8 mouse cellular contexts compared by ENCODE assay signal in the genomic region with DNA sequence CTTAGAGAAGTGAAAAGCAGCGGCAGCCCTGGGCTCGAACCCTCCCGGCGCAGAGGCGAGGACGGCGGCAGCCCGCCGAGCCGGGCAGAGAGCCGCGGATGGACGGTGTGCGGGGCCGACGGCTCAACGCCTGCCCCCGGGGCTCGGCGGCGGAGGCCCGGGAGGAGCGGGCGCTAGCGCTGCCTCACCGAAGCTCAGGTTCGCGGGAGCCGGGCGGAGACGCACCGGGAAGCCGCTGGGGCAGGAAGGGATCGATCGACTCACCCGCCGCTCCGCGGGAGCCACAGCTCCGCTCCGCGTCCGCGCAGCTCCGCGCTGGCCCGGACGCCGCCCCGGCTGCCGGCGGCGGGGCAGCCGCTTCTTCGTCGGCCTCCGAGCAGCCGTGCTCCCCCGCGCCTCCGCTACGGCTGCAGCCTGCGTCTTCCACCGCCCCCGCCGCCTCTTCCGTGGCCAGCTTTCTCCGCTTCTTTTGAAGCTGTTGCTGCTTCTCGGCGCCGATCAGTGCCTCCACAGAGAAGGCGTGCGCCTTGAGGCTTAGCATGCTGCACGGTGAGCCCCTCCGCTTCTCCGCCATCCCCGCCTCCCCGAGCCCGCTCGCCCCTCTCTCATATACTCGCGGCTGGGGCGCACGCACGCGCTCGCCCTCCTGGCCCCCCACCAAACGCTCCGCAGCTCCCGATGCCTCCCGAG. TPM values are rescaled to one million over a fixed set of nuclear protein-coding genes. Genes with fewer than 3 reads are reported as not detected.
A peak's percentile ranks its signal among the peaks of the same experiment; 100 is the strongest.
DNase-seq lines count a peak whose midpoint lies in the region; ATAC-seq lines count a peak whose summit lies in the region.

No protein-coding gene starts in this region.

- no peaks in the 10 kb centered on the region for H3K36me3 ChIP-seq in limb, embryonic 11.5 days (ENCODE audit: control insufficient read depth, insufficient read depth, low read length)
- H3K36me3 ChIP-seq in neural tube, embryonic 13.5 days: no peaks in the 10 kb centered on the region

- H3K4me3 ChIP-seq in limb, embryonic 11.5 days (ENCODE audit: low read depth, low read length): peak overlapping the region; percentile 92
- H3K4me3 ChIP-seq in neural tube, embryonic 13.5 days: peak overlapping the region; percentile 41

- peaks cover 22% of the 10 kb centered on the region for H3K27me3 ChIP-seq in limb, embryonic 11.5 days (ENCODE audit: control insufficient read depth, insufficient read depth, low read length)
- peaks cover 84% of the 10 kb centered on the region for H3K27me3 ChIP-seq in neural tube, embryonic 13.5 days

- peak; percentile 15; the same call in 1 of the 2 replicates for ATAC-seq in limb, embryonic 11.5 days (ENCODE audit: insufficient number of reproducible peaks, low FRiP score, low TSS enrichment, low read depth)
- peak; percentile 54 for ATAC-seq in neural tube, embryonic 13.5 days (ENCODE audit: low read depth)

- no peaks in the 10 kb centered on the region for H3K9me3 ChIP-seq in limb, embryonic 11.5 days (ENCODE audit: control insufficient read depth, low read length)
- no peaks in the 10 kb centered on the region for H3K9me3 ChIP-seq in neural tube, embryonic 13.5 days

- DNase-seq in cerebellum, postnatal 10 days: peak; percentile 36 to 54
- no peak for DNase-seq in cerebellum, adult 8-10 months
- DNase-seq in right cerebral cortex, postnatal 25 days: peak; percentile 47
- DNase-seq in right cerebral cortex, postnatal 14 days: no peak
- peak; percentile 40 to 57 for DNase-seq in gastrocnemius, postnatal 4 days (ENCODE audit: low spot score in 2 of 2)
- no peak for DNase-seq in limb, embryonic 11.5 days (ENCODE audit: low spot score)
- no peak for DNase-seq in thymus, postnatal 14 days

- peak overlapping the region; percentile 73 for H3K4me2 ChIP-seq in limb, embryonic 11.5 days (ENCODE audit: low read depth, severe bottlenecking)
- peak overlapping the region; percentile 60 for H3K4me2 ChIP-seq in neural tube, embryonic 13.5 days

- WGBS in limb, embryonic 11.5 days: under 1% methylated on average over 79 of the region's 91 CpGs
- WGBS in neural tube, embryonic 13.5 days: under 1% methylated on average over 91 of the region's 91 CpGs

- H3K4me1 ChIP-seq in limb, embryonic 11.5 days (ENCODE audit: control insufficient read depth, insufficient read depth, low read length): peaks cover 15% of the 10 kb centered on the region
- H3K4me1 ChIP-seq in neural tube, embryonic 13.5 days (replicated peaks): peaks cover 24% of the 10 kb centered on the region

- peak overlapping the region; percentile 99 for H3K9ac ChIP-seq in limb, embryonic 11.5 days (ENCODE audit: low read length)
- H3K9ac ChIP-seq in neural tube, embryonic 13.5 days: peak overlapping the region; percentile 67

- peak overlapping the region; percentile 98 for H3K27ac ChIP-seq in limb, embryonic 11.5 days (replicated peaks; ENCODE audit: low read depth, low read length)
- H3K27ac ChIP-seq in neural tube, embryonic 13.5 days (replicated peaks): no peak overlapping the region

RNA-seq across cellular contexts. Expression of a gene that starts 0.6 kb away (rescaled TPM):
- total RNA-seq in gastrocnemius, postnatal 4 days (2021): 1 to 10 TPM; 5.8 to 8.9 TPM
- 33.4 and 38.0 TPM in 2 replicates for polyA plus RNA-seq in limb, embryonic 11.5 days (2014; fragmentation: Nextera tagmentation; extraction: Ambion mirVana)
- 1.8 and 1.9 TPM in 2 replicates for polyA plus RNA-seq in neural tube, embryonic 13.5 days (2015; fragmentation: Nextera tagmentation; extraction: Ambion mirVana)

Comparison
In these comparisons a context has a peak if more than half of its experiments do, and no peak if none do; other contexts are left out.
1. DNase-seq: peak in cerebellum, postnatal 10 days (2 of 2), right cerebral cortex, postnatal 25 days (single experiment) and gastrocnemius, postnatal 4 days (2 of 2); none in cerebellum, adult 8-10 months (single experiment), right cerebral cortex, postnatal 14 days (single experiment), limb, embryonic 11.5 days (single experiment) and thymus, postnatal 14 days (single experiment).
2. RNA of a gene that starts 0.6 kb away (polyA plus RNA-seq): 33.4 to 38.0 TPM in limb, embryonic 11.5 days; 1.8 to 1.9 TPM in neural tube, embryonic 13.5 days; every median in the first group is over 10 times any median in the second.